Mouse (Mus musculus): ENCODE measurements around the gene Cwc22.

Cwc22 gene

GRCm38 (mm10) chr2:77945596-77946485 is at the start of gene Cwc22:
Gene Cwc22, minus strand, starts transcription at chr2:77946375.
- DNase-seq (ENCODE audit: low spot score), result peak; percentile 97

- DNase-seq (ENCODE audit: low spot score), result no peak
Observed at GRCm38 (mm10) chr2:77993727-77994401, 47.7 kb upstream of the Cwc22 start.

- no peak for DNase-seq (ENCODE audit: low spot score)
Observed at GRCm38 (mm10) chr2:77992951-77993604, 46.9 kb upstream of the Cwc22 start.

- no peak for DNase-seq (ENCODE audit: low spot score)
Observed at GRCm38 (mm10) chr2:77990820-77991219, 44.6 kb upstream of the Cwc22 start.

- no peak for DNase-seq (ENCODE audit: low spot score)
Observed at GRCm38 (mm10) chr2:77990121-77990520, 43.9 kb upstream of the Cwc22 start.

GRCm38 (mm10) chr2:77989390-77989789 is 43.2 kb upstream of the Cwc22 start:
- DNase-seq (ENCODE audit: low spot score), result no peak

GRCm38 (mm10) chr2:77985991-77986730 is 40.0 kb upstream of the Cwc22 start:
- no peak for DNase-seq (ENCODE audit: low spot score)

- DNase-seq (ENCODE audit: low spot score), result no peak
Observed at GRCm38 (mm10) chr2:77984209-77984608, 38.0 kb upstream of the Cwc22 start.

GRCm38 (mm10) chr2:77981826-77982225 is 35.7 kb upstream of the Cwc22 start:
- DNase-seq (ENCODE audit: low spot score), result no peak

- no peak for DNase-seq (ENCODE audit: low spot score)
Observed at GRCm38 (mm10) chr2:77980696-77981095, 34.5 kb upstream of the Cwc22 start.

GRCm38 (mm10) chr2:77979519-77979918 is 33.3 kb upstream of the Cwc22 start:
- no peak for DNase-seq (ENCODE audit: low spot score)

GRCm38 (mm10) chr2:77979081-77979480 is 32.9 kb upstream of the Cwc22 start:
- no peak for DNase-seq (ENCODE audit: low spot score)

GRCm38 (mm10) chr2:77978256-77978655 is 32.1 kb upstream of the Cwc22 start:
- no peak for DNase-seq (ENCODE audit: low spot score)

GRCm38 (mm10) chr2:77976321-77976920 is 30.2 kb upstream of the Cwc22 start:
- no peak for DNase-seq (ENCODE audit: low spot score)

GRCm38 (mm10) chr2:77975606-77976005 is 29.4 kb upstream of the Cwc22 start:
- no peak for DNase-seq (ENCODE audit: low spot score)

GRCm38 (mm10) chr2:77974986-77975385 is 28.8 kb upstream of the Cwc22 start:
- DNase-seq (ENCODE audit: low spot score), result no peak

- DNase-seq (ENCODE audit: low spot score), result no peak
Observed at GRCm38 (mm10) chr2:77974366-77974765, 28.2 kb upstream of the Cwc22 start.

- no peak for DNase-seq (ENCODE audit: low spot score)
Observed at GRCm38 (mm10) chr2:77973296-77973695, 27.1 kb upstream of the Cwc22 start.

- DNase-seq (ENCODE audit: low spot score), result no peak
Observed at GRCm38 (mm10) chr2:77972541-77972940, 26.4 kb upstream of the Cwc22 start.

- DNase-seq (ENCODE audit: low spot score), result no peak
Observed at GRCm38 (mm10) chr2:77971871-77972270, 25.7 kb upstream of the Cwc22 start.

- no peak for DNase-seq (ENCODE audit: low spot score)
Observed at GRCm38 (mm10) chr2:77971361-77971760, 25.2 kb upstream of the Cwc22 start.

- no peak for DNase-seq (ENCODE audit: low spot score)
Observed at GRCm38 (mm10) chr2:77970556-77970955, 24.4 kb upstream of the Cwc22 start.
